In the genomic region with DNA sequence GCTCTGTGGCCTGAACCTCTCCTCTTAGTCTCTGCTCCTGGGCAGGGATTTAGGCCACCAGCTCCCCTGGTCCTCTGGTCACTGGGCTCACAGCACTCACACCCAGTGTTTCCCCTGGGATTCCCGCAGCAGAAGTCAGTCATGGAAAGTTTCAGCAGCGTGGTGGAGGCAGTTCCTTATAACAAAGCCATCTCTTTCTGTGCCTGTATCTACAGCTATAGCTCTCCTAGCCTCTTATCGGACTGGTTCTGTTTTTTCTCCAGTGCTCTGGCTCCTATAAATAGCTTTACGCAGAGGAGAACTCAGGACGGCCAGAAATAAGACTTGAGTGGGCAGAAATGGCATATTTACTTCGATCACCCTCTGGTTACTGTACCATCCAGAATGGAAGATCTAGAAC, we compare ENCODE assay signal across 29 mouse cellular contexts. TPM values are rescaled to one million over a fixed set of nuclear protein-coding genes. Genes with fewer than 3 reads are reported as not detected.
DNase-seq lines count a peak whose midpoint lies in the region; ATAC-seq and TF ChIP-seq lines count a peak whose summit lies in the region.
"Had no signal": no experiment of that assay in that cellular context is flagged by ENCODE, and none has a peak within 500 bp of the region (broad histone marks: within the 10 kb centered on the region; RNA-seq: fewer than 3 reads in every experiment).

No protein-coding gene starts in this region.

- no peak for TF ChIP-seq CTCF in CH12.LX (conservative IDR thresholded peaks at IDR 0.05 in 1 of 2, IDR thresholded peaks at IDR 0.05 in 1 of 2; ENCODE audit: low read depth in 2 of 2, low read length in 2 of 2)
- TF ChIP-seq CTCF in lung, postnatal 0 days (IDR thresholded peaks at IDR 0.05), result no peak

- H3K4me2 ChIP-seq in CH12.LX (ENCODE audit: insufficient read depth, low read depth, poor library complexity, severe bottlenecking), result no peak overlapping the region
- H3K4me2 ChIP-seq in heart, embryonic 15.5 days, result peak overlapping the region; percentile 31
- no peak overlapping the region for H3K4me2 ChIP-seq in lung, postnatal 0 days (replicated peaks; ENCODE audit: low read depth, low read length)
- H3K4me2 ChIP-seq: hindbrain, embryonic 13.5 days; limb, embryonic 13.5 days; liver, embryonic 13.5 days; lung, embryonic 14.5 days; neural tube, embryonic 13.5 days had no signal

- peak; percentile 38 to 45 for DNase-seq in heart, adult 18-20 months
- DNase-seq in heart, postnatal 14 days, result no peak
- DNase-seq in CH12.LX (ENCODE audit: extremely low read depth), result peak; percentile 42
- peak; percentile 19 for DNase-seq in heart, adult 8-10 months (ENCODE audit: low spot score)
- no peak for DNase-seq in layer of hippocampus, adult 18-20 months (ENCODE audit: low spot score in 2 of 2)
- no peak for DNase-seq in lung, postnatal 0 days (ENCODE audit: low spot score)
- DNase-seq: adrenal gland, adult 2 months; cerebellum, adult 11-12 months; cerebellum, postnatal 14 days; forebrain, postnatal 0 days; kidney, postnatal 10 days; liver, embryonic 13.5 days; lung, embryonic 14.5 days; lung, postnatal 36 days; midbrain, embryonic 14.5 days; retina, postnatal 1 day; right cerebral cortex, postnatal 25 days; thymus, postnatal 25 days had no signal

- in situ Hi-C loops in CH12.LX (cut with MboI; ENCODE audit: low pct_ligation_motif_present, low pct_unique_long_range_greater_than_20kb, low sequenced_read_pairs), result no loop called here

- peak; percentile 49; the same call in 1 of the 2 replicates for TF ChIP-seq EP300 in CH12.LX (IDR thresholded peaks at IDR 0.05; ENCODE audit: low read length)
- TF ChIP-seq EP300 in lung, postnatal 0 days (IDR thresholded peaks at IDR 0.05), result no peak

- H3K27me3 ChIP-seq in CH12.LX (replicated peaks), result no peaks in the 10 kb centered on the region
- no peaks in the 10 kb centered on the region for H3K27me3 ChIP-seq in heart, embryonic 15.5 days
- no peaks in the 10 kb centered on the region for H3K27me3 ChIP-seq in lung, postnatal 0 days (replicated peaks; ENCODE audit: insufficient read depth, low read length)
- H3K27me3 ChIP-seq: hindbrain, embryonic 13.5 days; limb, embryonic 13.5 days; liver, embryonic 13.5 days; neural tube, embryonic 13.5 days had no signal

- H3K4me1 ChIP-seq in CH12.LX (ENCODE audit: control insufficient read depth in 1 of 2, insufficient read depth in 2 of 2), result peaks cover 0 to 12% of the 10 kb centered on the region in 2 experiments; a peak in 2 of 4 replicates
- peaks cover 26% of the 10 kb centered on the region for H3K4me1 ChIP-seq in heart, embryonic 15.5 days (replicated peaks)
- H3K4me1 ChIP-seq in lung, postnatal 0 days (ENCODE audit: insufficient read depth, low read depth, low read length), result no peaks in the 10 kb centered on the region; the same call in 1 of the 2 replicates

- no peaks in the 10 kb centered on the region for H3K36me3 ChIP-seq in CH12.LX (replicated peaks in 1 of 2; ENCODE audit: control insufficient read depth in 1 of 2, insufficient read depth in 1 of 2, low read length in 1 of 2)
- no peaks in the 10 kb centered on the region for H3K36me3 ChIP-seq in heart, embryonic 15.5 days
- no peaks in the 10 kb centered on the region for H3K36me3 ChIP-seq in lung, postnatal 0 days (ENCODE audit: insufficient read depth, low read length)
- H3K36me3 ChIP-seq: forebrain, embryonic 10.5 days; hindbrain, embryonic 13.5 days; limb, embryonic 13.5 days; liver, embryonic 13.5 days; neural tube, embryonic 13.5 days had no signal

- H3K27ac ChIP-seq in CH12.LX (ENCODE audit: insufficient read depth, low read depth), result no peak overlapping the region
- peak overlapping the region; percentile 82 for H3K27ac ChIP-seq in heart, embryonic 15.5 days
- no peak overlapping the region for H3K27ac ChIP-seq in lung, postnatal 0 days (ENCODE audit: low read length)
- H3K27ac ChIP-seq: forebrain, embryonic 10.5 days; hindbrain, embryonic 13.5 days; limb, embryonic 13.5 days; liver, embryonic 13.5 days; neural tube, embryonic 13.5 days had no signal

- 15% methylated on average over 6 of the region's 6 CpGs for WGBS in heart, embryonic 15.5 days
- 71% methylated on average over 6 of the region's 6 CpGs for WGBS in lung, postnatal 0 days

- H3K4me3 ChIP-seq in CH12.LX (replicated peaks in 1 of 3; ENCODE audit: low read depth in 2 of 3, low read length in 2 of 3, poor library complexity in 1 of 3), result no peak overlapping the region
- H3K4me3 ChIP-seq in heart, embryonic 15.5 days, result no peak overlapping the region
- no peak overlapping the region for H3K4me3 ChIP-seq in lung, postnatal 0 days (ENCODE audit: low read depth, low read length)
- H3K4me3 ChIP-seq: forebrain, embryonic 10.5 days; hindbrain, embryonic 13.5 days; limb, embryonic 13.5 days; liver, embryonic 13.5 days; neural tube, embryonic 13.5 days had no signal

- TF ChIP-seq RAD21 in CH12.LX (IDR thresholded peaks at IDR 0.05; ENCODE audit: low read depth, low read length), result no peak

- dilution Hi-C loops in CH12.LX (cut with MboI; ENCODE audit: extremely low pct_ligation_motif_present, extremely low pct_unique_long_range_greater_than_20kb, low sequenced_read_pairs), result no loop called here

- ATAC-seq in heart, embryonic 15.5 days (replicated peaks; ENCODE audit: insufficient number of reproducible peaks, insufficient read depth, low FRiP score, low read depth), result peak; percentile 51
- ATAC-seq in lung, postnatal 0 days, result no peak
- ATAC-seq in monocyte, adult 5-6 weeks (replicated peaks; ENCODE audit: insufficient number of reproducible peaks, low FRiP score, low TSS enrichment, poor library complexity, severe bottlenecking), result no peak
- ATAC-seq: CD4-positive, CD25-positive, alpha-beta regulatory T cell, adult 4 months; forebrain, postnatal 0 days; inflammation-experienced regulatory T-cells, adult 6 months had no signal

- peaks cover 2% of the 10 kb centered on the region for H3K9me3 ChIP-seq in CH12.LX (replicated peaks; ENCODE audit: low read length)
- no peaks in the 10 kb centered on the region for H3K9me3 ChIP-seq in heart, embryonic 15.5 days (replicated peaks)
- no peaks in the 10 kb centered on the region for H3K9me3 ChIP-seq in lung, postnatal 0 days (ENCODE audit: low read length)
- H3K9me3 ChIP-seq: forebrain, embryonic 10.5 days; hindbrain, embryonic 13.5 days; liver, embryonic 13.5 days; neural tube, embryonic 13.5 days had no signal

- no peaks in the 10 kb centered on the region for H3K79me2 ChIP-seq in CH12.LX (replicated peaks; ENCODE audit: control insufficient read depth, extremely low read depth, insufficient read depth, poor library complexity, severe bottlenecking)

- no peak for TF ChIP-seq POLR2A in CH12.LX (IDR thresholded peaks at IDR 0.05; ENCODE audit: low read depth, low read length)

- intact Hi-C loops in heart, postnatal 14 days (cut with DNase I), result loop anchor here (5.0 kb wide), 1 partner anchor 41 kb away; no protein-coding TSS in a partner anchor

- H3K9ac ChIP-seq in CH12.LX (ENCODE audit: insufficient read depth, low read depth), result no peak overlapping the region
- no peak overlapping the region for H3K9ac ChIP-seq in heart, embryonic 15.5 days
- H3K9ac ChIP-seq in lung, postnatal 0 days (replicated peaks; ENCODE audit: low read depth), result no peak overlapping the region
- H3K9ac ChIP-seq: forebrain, postnatal 0 days; hindbrain, embryonic 13.5 days; limb, embryonic 13.5 days; liver, embryonic 13.5 days; lung, embryonic 14.5 days; neural tube, embryonic 13.5 days had no signal

TF ChIP-seq in CH12.LX, 34 proteins besides CTCF, POLR2A, EP300 and RAD21:
- TF ChIP-seq MAFK (IDR thresholded peaks at IDR 0.05; ENCODE audit: insufficient replicate concordance, low read length), result no peak
- TF ChIP-seq IRF4 (IDR thresholded peaks at IDR 0.05; ENCODE audit: low read depth, low read length), result no peak
- no peak for TF ChIP-seq CHD1 (IDR thresholded peaks at IDR 0.05; ENCODE audit: low read depth, low read length)
- no peak for TF ChIP-seq JUN (IDR thresholded peaks at IDR 0.05; ENCODE audit: insufficient read depth, low read depth, low read length)
- no peak for TF ChIP-seq BHLHE40 (IDR thresholded peaks at IDR 0.05; ENCODE audit: low read depth, low read length)
- TF ChIP-seq MAX (IDR thresholded peaks at IDR 0.05; ENCODE audit: low read length), result no peak
- TF ChIP-seq CHD2 (IDR thresholded peaks at IDR 0.05; ENCODE audit: low read length), result no peak
- no peak for TF ChIP-seq USF1 (IDR thresholded peaks at IDR 0.05; ENCODE audit: low read depth, low read length)
- TF ChIP-seq ZMIZ1 (IDR thresholded peaks at IDR 0.05; ENCODE audit: low read depth, low read length), result no peak
- no peak for TF ChIP-seq ZC3H11A (IDR thresholded peaks at IDR 0.05; ENCODE audit: low read depth, low read length)
- no peak for TF ChIP-seq MEF2A (IDR thresholded peaks at IDR 0.05; ENCODE audit: borderline replicate concordance, low read depth, low read length)
- no peak for TF ChIP-seq POLR2AphosphoS2 (IDR thresholded peaks at IDR 0.05; ENCODE audit: low read depth, low read length)
- TF ChIP-seq ZNF384 (IDR thresholded peaks at IDR 0.05; ENCODE audit: low read depth, low read length), result no peak
- no peak for TF ChIP-seq SMC3 (IDR thresholded peaks at IDR 0.05; ENCODE audit: low read depth, low read length)

RNA-seq across cellular contexts. Expression of gene Slc13a4, which starts 9.6 kb away (rescaled TPM):
- under 1 TPM; 0.07 to 0.21 TPM for total RNA-seq in heart, adult 18-20 months (2021)
- under 1 TPM; 0.17 to 0.33 TPM for total RNA-seq in heart, postnatal 14 days (2021)
- total RNA-seq in CH12.LX (2012; rRNA removed), result not detected in 2 replicates
- not detected in 2 replicates for total RNA-seq in CH12.LX (2014; rRNA removed)
- polyA plus RNA-seq in CH12.LX (2012; ENCODE audit: insufficient read length, low read depth), result not detected in 2 replicates
- total RNA-seq in heart, adult 8-10 months (2022), result under 1 TPM in 2 of 4 experiments, not detected in 2; 0.14 to 0.37 TPM
- polyA plus RNA-seq in heart, embryonic 15.5 days (2015; fragmentation: Nextera tagmentation; extraction: Ambion mirVana), result 0.67 and 0.72 TPM in 2 replicates
- total RNA-seq in layer of hippocampus, adult 18-20 months (2021), result 1 to 10 TPM; 3.2 to 3.9 TPM
- 0.79 and 1.0 TPM in 2 replicates for polyA plus RNA-seq in lung, postnatal 0 days (2015; fragmentation: Nextera tagmentation; extraction: Ambion mirVana)
- total RNA-seq in monocyte, adult 5-6 weeks (2017), result not detected in 3 replicates
- total RNA-seq: granulocyte monocyte progenitor cell, adult 5-6 weeks; megakaryocyte-erythroid progenitor cell, adult 5-6 weeks had no signal

RNA-seq across cellular contexts. Expression of gene Fam180a, which starts 27.6 kb away (rescaled TPM):
- 1 to 10 TPM in 1 of 2 experiments, under 1 TPM in 1; 0.79 to 1.1 TPM for total RNA-seq in heart, adult 18-20 months (2021)
- total RNA-seq in heart, postnatal 14 days (2021), result 1 to 10 TPM; 1.5 to 2.2 TPM
- 0.08 TPM in 1 of 2 replicates, not detected in the other for total RNA-seq in CH12.LX (2012; rRNA removed)
- not detected in 2 replicates for total RNA-seq in CH12.LX (2014; rRNA removed)
- polyA plus RNA-seq in CH12.LX (2012; ENCODE audit: insufficient read length, low read depth), result not detected in 2 replicates
- under 1 TPM; 0.44 to 0.62 (median 0.53) TPM for total RNA-seq in heart, adult 8-10 months (2022)
- polyA plus RNA-seq in heart, embryonic 15.5 days (2015; fragmentation: Nextera tagmentation; extraction: Ambion mirVana), result 0.75 and 1.0 TPM in 2 replicates
- under 1 TPM; 0.64 to 0.74 TPM for total RNA-seq in layer of hippocampus, adult 18-20 months (2021)
- 3.4 and 4.4 TPM in 2 replicates for polyA plus RNA-seq in lung, postnatal 0 days (2015; fragmentation: Nextera tagmentation; extraction: Ambion mirVana)
- 1.4 TPM in 1 of 3 replicates, not detected in the others for total RNA-seq in monocyte, adult 5-6 weeks (2017)
- total RNA-seq: granulocyte monocyte progenitor cell, adult 5-6 weeks; megakaryocyte-erythroid progenitor cell, adult 5-6 weeks had no signal
- polyA plus RNA-seq: CD4-positive, CD25-positive, alpha-beta regulatory T cell, adult 4 months; embryonic facial prominence, embryonic 11.5 days; forebrain, embryonic 10.5 days; inflammation-experienced regulatory T-cells, adult 6 months had no signal

Comparison
In these comparisons a context has a peak if more than half of its experiments do, and no peak if none do; other contexts are left out.
1. DNase-seq: peak in heart, adult 18-20 months (2 of 2), CH12.LX (single experiment) and heart, adult 8-10 months (single experiment); none in heart, postnatal 14 days (0 of 2), layer of hippocampus, adult 18-20 months (0 of 2) and lung, postnatal 0 days (single experiment).